In genomic region chr5:123654937-123655336, GRCm38 (mm10) we compare ENCODE assay signal across 18 mouse cellular contexts. TPM values are rescaled to one million over a fixed set of nuclear protein-coding genes. Genes with fewer than 3 reads are reported as not detected.
DNase-seq lines count a peak whose midpoint lies in the region; ATAC-seq and TF ChIP-seq lines count a peak whose summit lies in the region.
"Had no signal": no experiment of that assay in that cellular context is flagged by ENCODE, and none has a peak within 500 bp of the region (broad histone marks: within the 10 kb centered on the region; RNA-seq: fewer than 3 reads in every experiment).

No protein-coding gene starts in this region.

- no peaks in the 10 kb centered on the region for H3K9me3 ChIP-seq in embryonic facial prominence, embryonic 12.5 days
- H3K9me3 ChIP-seq in embryonic facial prominence, embryonic 10.5 days = no peaks in the 10 kb centered on the region
- no peaks in the 10 kb centered on the region for H3K9me3 ChIP-seq in heart, postnatal 0 days (replicated peaks; ENCODE audit: control insufficient read depth, low read length)
- no peaks in the 10 kb centered on the region for H3K9me3 ChIP-seq in midbrain, embryonic 10.5 days (replicated peaks)
- H3K9me3 ChIP-seq in midbrain, embryonic 15.5 days = no peaks in the 10 kb centered on the region
- H3K9me3 ChIP-seq: hindbrain, embryonic 10.5 days; stomach, embryonic 15.5 days had no signal

- no peak overlapping the region for H3K4me2 ChIP-seq in embryonic facial prominence, embryonic 12.5 days (replicated peaks)
- H3K4me2 ChIP-seq in heart, postnatal 0 days (ENCODE audit: low read depth, low read length) = no peak overlapping the region
- H3K4me2 ChIP-seq in midbrain, embryonic 15.5 days = no peak overlapping the region
- H3K4me2 ChIP-seq: stomach, embryonic 15.5 days had no signal

- H3K4me3 ChIP-seq in embryonic facial prominence, embryonic 12.5 days = no peak overlapping the region
- H3K4me3 ChIP-seq in embryonic facial prominence, embryonic 10.5 days = no peak overlapping the region
- H3K4me3 ChIP-seq in heart, postnatal 0 days (ENCODE audit: low read depth, low read length) = no peak overlapping the region
- H3K4me3 ChIP-seq in midbrain, embryonic 10.5 days = no peak overlapping the region
- H3K4me3 ChIP-seq in midbrain, embryonic 15.5 days = no peak overlapping the region
- H3K4me3 ChIP-seq: hindbrain, embryonic 10.5 days; layer of hippocampus, adult 2 months; stomach, embryonic 15.5 days had no signal

- no peak for ATAC-seq in embryonic facial prominence, embryonic 12.5 days (ENCODE audit: insufficient number of reproducible peaks, insufficient read depth, low FRiP score, low TSS enrichment)
- peak; percentile 67 for ATAC-seq in heart, postnatal 0 days (ENCODE audit: insufficient read depth, low read depth)
- ATAC-seq in midbrain, embryonic 15.5 days (replicated peaks) = no peak
- peak; percentile 55; the same call in 1 of the 2 replicates for ATAC-seq in megakaryocyte-erythroid progenitor cell, adult 5-6 weeks (replicated peaks; ENCODE audit: low FRiP score, low TSS enrichment, poor library complexity, severe bottlenecking)
- ATAC-seq: forebrain, postnatal 0 days; Patski had no signal

- no peak for TF ChIP-seq CTCF in heart, postnatal 0 days (IDR thresholded peaks at IDR 0.05; ENCODE audit: low read depth)

- peak overlapping the region; percentile 13; the same call in 1 of the 2 replicates for H3K27ac ChIP-seq in embryonic facial prominence, embryonic 12.5 days
- H3K27ac ChIP-seq in embryonic facial prominence, embryonic 10.5 days (replicated peaks) = no peak overlapping the region
- peak overlapping the region; percentile 57 for H3K27ac ChIP-seq in heart, postnatal 0 days (ENCODE audit: low read depth)
- 0 out of 2 replicates have a peak overlapping the region, but pooled peaks have one; percentile 42 for H3K27ac ChIP-seq in midbrain, embryonic 10.5 days (replicated peaks)
- no peak overlapping the region for H3K27ac ChIP-seq in midbrain, embryonic 15.5 days
- H3K27ac ChIP-seq: hindbrain, embryonic 10.5 days; kidney, postnatal 0 days; layer of hippocampus, adult 2 months; macrophage; stomach, embryonic 15.5 days had no signal

- H3K4me1 ChIP-seq in embryonic facial prominence, embryonic 12.5 days = no peaks in the 10 kb centered on the region
- peaks cover 9% of the 10 kb centered on the region; the same call in 1 of the 2 replicates for H3K4me1 ChIP-seq in embryonic facial prominence, embryonic 10.5 days
- H3K4me1 ChIP-seq in heart, postnatal 0 days (ENCODE audit: control insufficient read depth, insufficient read depth) = peaks cover 9% of the 10 kb centered on the region
- peaks cover 16% of the 10 kb centered on the region for H3K4me1 ChIP-seq in midbrain, embryonic 10.5 days
- H3K4me1 ChIP-seq in midbrain, embryonic 15.5 days = peaks cover 5% of the 10 kb centered on the region; the same call in 1 of the 2 replicates
- H3K4me1 ChIP-seq: stomach, embryonic 15.5 days had no signal

- no peak for DNase-seq in embryonic facial prominence, embryonic 10.5 days (ENCODE audit: low spot score)
- DNase-seq in heart, postnatal 0 days (ENCODE audit: low spot score) = no peak
- DNase-seq in heart, postnatal 10 days = no peak
- no peak for DNase-seq in midbrain, embryonic 10.5 days (ENCODE audit: low spot score)
- no peak for DNase-seq in urinary bladder, adult 2 months (ENCODE audit: low spot score)
- DNase-seq: cerebellum, postnatal 25 days; forebrain, postnatal 0 days; gastrocnemius, postnatal 10 days; spleen, adult 18-20 months had no signal

- no peaks in the 10 kb centered on the region for H3K27me3 ChIP-seq in embryonic facial prominence, embryonic 12.5 days
- no peaks in the 10 kb centered on the region for H3K27me3 ChIP-seq in embryonic facial prominence, embryonic 10.5 days (replicated peaks; ENCODE audit: low read depth, poor library complexity, severe bottlenecking)
- H3K27me3 ChIP-seq in heart, postnatal 0 days (ENCODE audit: control insufficient read depth, insufficient read depth, low read length) = no peaks in the 10 kb centered on the region
- H3K27me3 ChIP-seq in midbrain, embryonic 10.5 days (ENCODE audit: low read depth, poor library complexity, severe bottlenecking) = no peaks in the 10 kb centered on the region
- no peaks in the 10 kb centered on the region for H3K27me3 ChIP-seq in midbrain, embryonic 15.5 days (replicated peaks)
- H3K27me3 ChIP-seq: Patski; stomach, embryonic 15.5 days had no signal

- TF ChIP-seq EP300 in heart, postnatal 0 days (IDR thresholded peaks at IDR 0.05; ENCODE audit: low read depth) = peak; percentile 78

- intact Hi-C loops in heart, postnatal 10 days (cut with DNase I) = no loop called here

- peaks cover 16% of the 10 kb centered on the region for H3K36me3 ChIP-seq in embryonic facial prominence, embryonic 12.5 days
- peaks cover 43% of the 10 kb centered on the region for H3K36me3 ChIP-seq in embryonic facial prominence, embryonic 10.5 days (replicated peaks)
- H3K36me3 ChIP-seq in heart, postnatal 0 days (replicated peaks; ENCODE audit: control insufficient read depth, insufficient read depth, low read length) = peaks cover 37% of the 10 kb centered on the region
- H3K36me3 ChIP-seq in midbrain, embryonic 10.5 days = peaks cover 49% of the 10 kb centered on the region
- peaks cover 4% of the 10 kb centered on the region; the same call in 1 of the 2 replicates for H3K36me3 ChIP-seq in midbrain, embryonic 15.5 days (replicated peaks)

- WGBS in embryonic facial prominence, embryonic 12.5 days = 70% methylated on average over 5 of the region's 5 CpGs
- WGBS in embryonic facial prominence, embryonic 10.5 days = 67% methylated on average over 5 of the region's 5 CpGs
- 50% methylated on average over 5 of the region's 5 CpGs for WGBS in heart, postnatal 0 days
- WGBS in midbrain, embryonic 10.5 days = 29% methylated on average over 5 of the region's 5 CpGs
- WGBS in midbrain, embryonic 15.5 days = 12% methylated on average over 5 of the region's 5 CpGs

- H3K9ac ChIP-seq in embryonic facial prominence, embryonic 12.5 days = no peak overlapping the region
- no peak overlapping the region for H3K9ac ChIP-seq in heart, postnatal 0 days (replicated peaks; ENCODE audit: low read depth, low read length)
- no peak overlapping the region for H3K9ac ChIP-seq in midbrain, embryonic 15.5 days
- H3K9ac ChIP-seq: forebrain, postnatal 0 days; stomach, embryonic 15.5 days had no signal

RNA-seq across cellular contexts. Expression of gene Clip1, which starts 29.5 kb away (rescaled TPM):
- 50.6 and 53.2 TPM in 2 replicates for polyA plus RNA-seq in embryonic facial prominence, embryonic 12.5 days (2016; fragmentation: Nextera tagmentation; extraction: Ambion mirVana)
- 52.9 and 54.0 TPM in 2 replicates for polyA plus RNA-seq in embryonic facial prominence, embryonic 10.5 days (2016; fragmentation: Nextera tagmentation; extraction: Ambion mirVana)
- total RNA-seq in heart, postnatal 0 days (2014; rRNA removed; ENCODE audit: low replicate concordance) = 65.2 and 70.0 TPM in 2 replicates
- 41.4 and 44.1 TPM in 2 replicates for polyA plus RNA-seq in heart, postnatal 0 days (2015; fragmentation: Nextera tagmentation; extraction: Ambion mirVana)
- total RNA-seq in heart, postnatal 10 days (2021) = 100 to 1,000 TPM; 135 to 144 TPM
- 51.3 and 55.8 TPM in 2 replicates for polyA plus RNA-seq in midbrain, embryonic 10.5 days (2016; fragmentation: Nextera tagmentation; extraction: Ambion mirVana)
- polyA plus RNA-seq in midbrain, embryonic 15.5 days (2015; fragmentation: Nextera tagmentation; extraction: Ambion mirVana) = 85.5 and 91.5 TPM in 2 replicates
- 45.2 and 52.4 TPM in 2 replicates for total RNA-seq in megakaryocyte-erythroid progenitor cell, adult 5-6 weeks (2014; fragmentation: Nextera tagmentation)
- total RNA-seq in megakaryocyte-erythroid progenitor cell, adult 5-6 weeks (2017) = 45.0 and 64.8 TPM in 2 replicates
- polyA plus RNA-seq in urinary bladder, adult 2 months (2012; rRNA removed) = 50.5 and 57.5 TPM in 2 replicates

Comparison
In these comparisons a context has a peak if more than half of its experiments do, and no peak if none do; other contexts are left out.
1. H3K27ac ChIP-seq: peak in embryonic facial prominence, embryonic 12.5 days (single experiment), heart, postnatal 0 days (single experiment) and midbrain, embryonic 10.5 days (single experiment); none in embryonic facial prominence, embryonic 10.5 days (single experiment) and midbrain, embryonic 15.5 days (single experiment).
2. ATAC-seq: peak in heart, postnatal 0 days (single experiment) and megakaryocyte-erythroid progenitor cell, adult 5-6 weeks (single experiment); none in embryonic facial prominence, embryonic 12.5 days (single experiment) and midbrain, embryonic 15.5 days (single experiment).